Mouse (Mus musculus) hindbrain, embryonic 14.5 days (tissue): ENCODE measurements around the gene Cacnb1. TPM values are rescaled to one million over a fixed set of nuclear protein-coding genes. Genes with fewer than 3 reads are reported as not detected.

ENCODE experiments used
- ATAC-seq: fragments of 200-750 bp; cut with Nextera tagmentation; 2 replicates; pipeline ENCODE4 v1.8.0; 2017; ENCODE audit warnings: moderate number of reproducible peaks, mild to moderate bottlenecking, moderate TSS enrichment, moderate library complexity; ENCODE audit not compliant: low FRiP score
- DNase-seq: peaks from one replicate; pipeline ENCODE4 v3.0.0-alpha.2; 2015; ENCODE audit warnings: low spot score
- H3K27ac ChIP-seq: fragments of 300-500 bp; sonication (generic); 2 replicates; pipeline ENCODE4 v1.5.1; 2014; ENCODE audit warnings: mild to moderate bottlenecking, moderate library complexity
- H3K27me3 ChIP-seq: fragments of 300-500 bp; sonication (generic); 2 replicates; pipeline ENCODE4 v1.6.1; 2014; ENCODE audit warnings: mild to moderate bottlenecking, low read length, mixed read lengths; ENCODE audit not compliant: control insufficient read depth, insufficient read depth
- H3K36me3 ChIP-seq: fragments of 300-500 bp; sonication (generic); replicated peaks from 2 replicates; pipeline ENCODE4 v1.6.1; 2014; ENCODE audit not compliant: control insufficient read depth, insufficient read depth
- H3K4me1 ChIP-seq: fragments of 300-500 bp; sonication (generic); replicated peaks from 2 replicates; pipeline ENCODE4 v1.6.1; 2014; ENCODE audit warnings: antibody characterized with exemption, low read length, mixed read lengths; ENCODE audit not compliant: control insufficient read depth, insufficient read depth
- H3K4me2 ChIP-seq: fragments of 300-500 bp; sonication (generic); replicated peaks from 2 replicates; pipeline ENCODE4 v1.6.1; 2014; ENCODE audit warnings: mild to moderate bottlenecking, moderate library complexity
- H3K4me3 ChIP-seq: fragments of 300-500 bp; sonication (generic); replicated peaks from 2 replicates; pipeline ENCODE4 v1.5.1; 2014; ENCODE audit warnings: mild to moderate bottlenecking, low read length
- H3K9ac ChIP-seq: fragments of 300-500 bp; sonication (generic); 2 replicates; pipeline ENCODE4 v1.6.1; 2014
- H3K9me3 ChIP-seq: fragments of 300-500 bp; sonication (generic); 2 replicates; pipeline ENCODE4 v1.6.1; 2016; ENCODE audit warnings: low read length; ENCODE audit not compliant: control insufficient read depth
- WGBS: fragments of 180-500 bp; shearing (Covaris S2); extraction: QIAGEN DNeasy Blood & Tissue Kit; methylation state at CpG from one replicate; pipeline ENCODE4 v1.1.7; 2014; 5-methylcytosine and 5-hydroxymethylcytosine counted together
- polyA plus RNA-seq: library from polyadenylated mRNA; unstranded; fragments of >200 nt; fragmentation: Nextera tagmentation; extraction: Ambion mirVana; gene quantifications from 2 replicates; pipeline ENCODE4 v1.2.1, GENCODE M21; 2014

Cacnb1 gene
- polyA plus RNA-seq, 1 experiment from 2014 or later = 40.0 TPM

GRCm38 (mm10) chr11:97987551-97988526 lies 35.0 kb downstream of the Cacnb1 start:
- H3K4me3 ChIP-seq = peak overlapping the region; percentile 82
- peaks cover 28% of the 10 kb centered on the region for H3K27me3 ChIP-seq
- peak overlapping the region; percentile 85 for H3K4me2 ChIP-seq
- WGBS = under 1% methylated on average over 42 of the region's 42 CpGs
- H3K36me3 ChIP-seq = no peaks in the 10 kb centered on the region
- H3K4me1 ChIP-seq = peaks cover 14% of the 10 kb centered on the region
- peak overlapping the region; percentile 83 for H3K27ac ChIP-seq
- ATAC-seq (peak; percentile 74), DNase-seq (peak; percentile 100)
- H3K9me3 ChIP-seq = no peaks in the 10 kb centered on the region
- peak overlapping the region; percentile 70 for H3K9ac ChIP-seq

GRCm38 (mm10) chr11:97986738-97987465 lies 35.9 kb downstream of the Cacnb1 start:
- no peak for ATAC-seq
- Histone ChIP-seq H3K4me1 (peaks cover 14% of the 10 kb centered on the region), H3K4me3 (peak overlapping the region; percentile 82), H3K9me3 (no peaks in the 10 kb centered on the region), H3K36me3 (no peaks in the 10 kb centered on the region), H3K27ac (no peak overlapping the region), H3K9ac (peak overlapping the region; percentile 58; the same call in 1 of the 2 replicates), H3K4me2 (peak overlapping the region; percentile 85), H3K27me3 (peaks cover 28% of the 10 kb centered on the region)
- 33% methylated on average over 15 of the region's 17 CpGs for WGBS
- no peak for DNase-seq

- WGBS = 3% methylated on average over 69 of the region's 74 CpGs
- no peak for ATAC-seq
- no peak within 1 kb of the TSS for H3K27ac ChIP-seq
Observed at GRCm38 (mm10) chr11:97985727-97986677, 36.8 kb downstream of the Cacnb1 start, which contains the start of gene Plxdc1. Gene Plxdc1 (minus strand): TSS chr11:97986444.

GRCm38 (mm10) chr11:97983983-97984382 lies 38.9 kb downstream of the Cacnb1 start:
- no peaks in the 10 kb centered on the region for H3K4me1 ChIP-seq
- DNase-seq (no peak), ATAC-seq (no peak)
- no peak overlapping the region for H3K9ac ChIP-seq
- H3K9me3 ChIP-seq = no peaks in the 10 kb centered on the region
- no peak overlapping the region for H3K27ac ChIP-seq
- H3K4me2 ChIP-seq = no peak overlapping the region
- H3K36me3 ChIP-seq = no peaks in the 10 kb centered on the region
- peaks cover 28% of the 10 kb centered on the region for H3K27me3 ChIP-seq
- WGBS = 62% methylated on average over 1 of the region's 1 CpGs
- no peak overlapping the region for H3K4me3 ChIP-seq

More at GRCm38 (mm10) chr11:97985727-97986677, 36.8 kb downstream of the Cacnb1 start, which contains the start of gene Plxdc1:
- H3K27me3 ChIP-seq = peaks cover 28% of the 10 kb centered on the region
- DNase-seq = no peak
- H3K4me1 ChIP-seq = peaks cover 14% of the 10 kb centered on the region
- no peaks in the 10 kb centered on the region for H3K9me3 ChIP-seq
- H3K4me3 ChIP-seq = peak within 1 kb of the TSS; percentile 82
- peak within 1 kb of the TSS; percentile 58 for H3K9ac ChIP-seq
- H3K4me2 ChIP-seq = peak within 1 kb of the TSS; percentile 85
- H3K36me3 ChIP-seq = no peaks in the 10 kb centered on the region

GRCm38 (mm10) chr11:97983506-97983905 lies 39.3 kb downstream of the Cacnb1 start:
- Histone ChIP-seq H3K36me3 (no peaks in the 10 kb centered on the region), H3K27ac (no peak overlapping the region), H3K4me3 (no peak overlapping the region), H3K27me3 (peaks cover 28% of the 10 kb centered on the region), H3K4me2 (no peak overlapping the region), H3K9me3 (no peaks in the 10 kb centered on the region), H3K9ac (no peak overlapping the region), H3K4me1 (no peaks in the 10 kb centered on the region)
- DNase-seq (no peak), ATAC-seq (no peak)
- 93% methylated on average over 3 of the region's 3 CpGs for WGBS

- ATAC-seq (no peak), DNase-seq (no peak)
- H3K9ac ChIP-seq = no peak overlapping the region
- WGBS = 90% methylated on average over 9 of the region's 9 CpGs
- H3K27ac ChIP-seq = no peak overlapping the region
- H3K4me1 ChIP-seq = no peaks in the 10 kb centered on the region
- no peak overlapping the region for H3K4me3 ChIP-seq
- no peak overlapping the region for H3K4me2 ChIP-seq
- peaks cover 28% of the 10 kb centered on the region for H3K27me3 ChIP-seq
- no peaks in the 10 kb centered on the region for H3K9me3 ChIP-seq
- no peaks in the 10 kb centered on the region for H3K36me3 ChIP-seq
Observed at GRCm38 (mm10) chr11:97982721-97983120, 40.1 kb downstream of the Cacnb1 start.

- no peak overlapping the region for H3K9ac ChIP-seq
- 52% methylated on average over 9 of the region's 9 CpGs for WGBS
- H3K4me3 ChIP-seq = no peak overlapping the region
- H3K27me3 ChIP-seq = peaks cover 18% of the 10 kb centered on the region
- no peaks in the 10 kb centered on the region for H3K9me3 ChIP-seq
- H3K27ac ChIP-seq = no peak overlapping the region
- no peak overlapping the region for H3K4me2 ChIP-seq
- DNase-seq (no peak), ATAC-seq (no peak)
- no peaks in the 10 kb centered on the region for H3K4me1 ChIP-seq
- H3K36me3 ChIP-seq = no peaks in the 10 kb centered on the region
Observed at GRCm38 (mm10) chr11:97980531-97980966, 42.3 kb downstream of the Cacnb1 start.

- no peak overlapping the region for H3K4me2 ChIP-seq
- no peak overlapping the region for H3K27ac ChIP-seq
- DNase-seq = no peak
- H3K9ac ChIP-seq = no peak overlapping the region
- no peaks in the 10 kb centered on the region for H3K36me3 ChIP-seq
- no peaks in the 10 kb centered on the region for H3K4me1 ChIP-seq
- ATAC-seq = no peak
- no peaks in the 10 kb centered on the region for H3K9me3 ChIP-seq
- WGBS = 65% methylated on average over 10 of the region's 10 CpGs
- no peak overlapping the region for H3K4me3 ChIP-seq
- peaks cover 12% of the 10 kb centered on the region for H3K27me3 ChIP-seq
Observed at GRCm38 (mm10) chr11:97979824-97980495, 42.9 kb downstream of the Cacnb1 start.
